Comparison of ENCODE assay signal across 7 mouse cellular contexts in the genomic region with DNA sequence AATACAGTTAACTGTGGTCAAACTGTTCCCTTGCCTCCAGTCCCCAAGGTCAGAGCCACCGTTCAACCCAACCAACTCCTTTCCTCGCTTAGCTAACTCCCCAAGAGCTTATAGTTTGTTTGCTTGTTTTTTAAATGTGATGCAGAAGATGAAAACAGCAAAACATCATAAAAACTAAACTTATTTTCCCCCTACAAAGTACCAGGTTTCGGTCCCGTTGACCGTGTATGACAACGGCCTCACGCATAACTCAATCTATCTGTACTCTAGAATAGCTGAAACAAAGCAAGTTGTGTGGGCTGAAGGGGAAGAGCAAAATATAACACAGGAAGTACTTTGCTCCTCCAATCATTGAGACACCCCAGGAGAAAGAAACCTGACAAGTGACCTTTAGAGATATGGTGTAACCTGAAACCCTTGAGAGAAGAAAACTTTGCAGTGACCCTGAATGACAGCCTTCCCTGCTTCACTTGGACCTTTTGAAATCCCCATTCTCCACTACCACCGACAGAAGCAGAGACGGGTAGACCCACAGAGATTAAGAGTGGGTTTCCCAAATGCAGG. TPM values are rescaled to one million over a fixed set of nuclear protein-coding genes. Genes with fewer than 3 reads are reported as not detected.
DNase-seq lines count a peak whose midpoint lies in the region; ATAC-seq and TF ChIP-seq lines count a peak whose summit lies in the region.

No protein-coding gene starts in this region.

- ATAC-seq in neural tube, embryonic 11.5 days (ENCODE audit: insufficient read depth, low FRiP score, low TSS enrichment), result no peak
- ATAC-seq in liver, embryonic 11.5 days (replicated peaks; ENCODE audit: low FRiP score), result no peak

- H3K4me1 ChIP-seq in neural tube, embryonic 11.5 days (ENCODE audit: control insufficient read depth, insufficient read depth, low read length), result peaks cover 11% of the 10 kb centered on the region
- H3K4me1 ChIP-seq in embryonic fibroblast, embryonic 13.5 days (ENCODE audit: control insufficient read depth, insufficient read depth, low read length), result peaks cover 6% of the 10 kb centered on the region
- peaks cover 17% of the 10 kb centered on the region for H3K4me1 ChIP-seq in liver, embryonic 11.5 days (replicated peaks; ENCODE audit: control insufficient read depth, insufficient read depth, low read length)
- H3K4me1 ChIP-seq in small intestine, adult 2 months (ENCODE audit: control insufficient read depth, insufficient read depth, insufficient read length, low read length), result peaks cover 15% of the 10 kb centered on the region; the same call in 1 of the 2 replicates

- H3K9ac ChIP-seq in neural tube, embryonic 11.5 days (ENCODE audit: low read length), result peak overlapping the region; percentile 92
- H3K9ac ChIP-seq in liver, embryonic 11.5 days (ENCODE audit: low read depth, low read length), result peak overlapping the region; percentile 83

- 0 out of 2 replicates have a peak overlapping the region, but pooled peaks have one; percentile 78 for H3K27ac ChIP-seq in neural tube, embryonic 11.5 days (ENCODE audit: low read depth, low read length)
- peak overlapping the region; percentile 62; the same call in 1 of the 2 replicates for H3K27ac ChIP-seq in embryonic fibroblast, embryonic 13.5 days (ENCODE audit: insufficient read depth, low read length)
- H3K27ac ChIP-seq in liver, embryonic 11.5 days (ENCODE audit: low read depth, low read length), result peak overlapping the region; percentile 87; the same call in 1 of the 2 replicates
- H3K27ac ChIP-seq in small intestine, adult 2 months (ENCODE audit: insufficient read depth, low read depth, low read length), result peak overlapping the region; percentile 65

- no peaks in the 10 kb centered on the region for H3K9me3 ChIP-seq in neural tube, embryonic 11.5 days (ENCODE audit: control insufficient read depth, low read length)
- no peaks in the 10 kb centered on the region for H3K9me3 ChIP-seq in liver, embryonic 11.5 days (ENCODE audit: control insufficient read depth, low read length)

- DNase-seq in neural tube, embryonic 11.5 days (ENCODE audit: low spot score), result no peak
- no peak for DNase-seq in neural tube, embryonic 10.5 days (ENCODE audit: extremely low spot score, low spot score)
- DNase-seq in liver, embryonic 11.5 days (ENCODE audit: low spot score), result no peak
- DNase-seq in adrenal gland, postnatal 14 days, result no peak
- no peak for DNase-seq in thymus, adult 18-20 months

- no peaks in the 10 kb centered on the region for H3K27me3 ChIP-seq in neural tube, embryonic 11.5 days (ENCODE audit: control insufficient read depth, insufficient read depth, low read length)
- no peaks in the 10 kb centered on the region for H3K27me3 ChIP-seq in liver, embryonic 11.5 days (replicated peaks; ENCODE audit: control insufficient read depth, insufficient read depth, low read length)
- no peaks in the 10 kb centered on the region for H3K27me3 ChIP-seq in small intestine, adult 2 months (ENCODE audit: control insufficient read depth, insufficient read depth, low read length)

- WGBS in neural tube, embryonic 11.5 days, result 30% methylated on average over 9 of the region's 9 CpGs
- WGBS in liver, embryonic 11.5 days, result 17% methylated on average over 9 of the region's 9 CpGs
- WGBS in small intestine, adult 2 months, result 27% methylated on average over 9 of the region's 9 CpGs

- H3K4me2 ChIP-seq in neural tube, embryonic 11.5 days (ENCODE audit: low read depth), result peak overlapping the region; percentile 81
- peak overlapping the region; percentile 94 for H3K4me2 ChIP-seq in liver, embryonic 11.5 days

- H3K36me3 ChIP-seq in neural tube, embryonic 11.5 days (ENCODE audit: control insufficient read depth, insufficient read depth, low read length), result no peaks in the 10 kb centered on the region
- H3K36me3 ChIP-seq in liver, embryonic 11.5 days (ENCODE audit: control insufficient read depth, insufficient read depth, low read length), result peaks cover 2% of the 10 kb centered on the region; the same call in 1 of the 2 replicates
- no peaks in the 10 kb centered on the region; the same call in 1 of the 2 replicates for H3K36me3 ChIP-seq in small intestine, adult 2 months (ENCODE audit: control insufficient read depth, insufficient read depth, low read length)

- no peak for TF ChIP-seq CTCF in embryonic fibroblast, embryonic 13.5 days (IDR thresholded peaks at IDR 0.05; ENCODE audit: borderline replicate concordance, insufficient read depth, low read length)
- TF ChIP-seq CTCF in small intestine, adult 2 months (IDR thresholded peaks at IDR 0.05; ENCODE audit: extremely low read depth, insufficient read length, insufficient replicate concordance, low read depth, low read length), result no peak

- TF ChIP-seq POLR2A in embryonic fibroblast, embryonic 13.5 days (IDR thresholded peaks at IDR 0.05; ENCODE audit: low read depth, low read length), result no peak
- TF ChIP-seq POLR2A in small intestine, adult 2 months (IDR thresholded peaks at IDR 0.05; ENCODE audit: low read depth, low read length), result no peak

- peak overlapping the region; percentile 92 for H3K4me3 ChIP-seq in neural tube, embryonic 11.5 days (ENCODE audit: low read depth, low read length)
- peak overlapping the region; percentile 83 for H3K4me3 ChIP-seq in embryonic fibroblast, embryonic 13.5 days (ENCODE audit: insufficient read depth, low read length)
- H3K4me3 ChIP-seq in liver, embryonic 11.5 days (ENCODE audit: low read depth, low read length), result peak overlapping the region; percentile 92
- peak overlapping the region; percentile 80 for H3K4me3 ChIP-seq in small intestine, adult 2 months (ENCODE audit: low read depth, low read length)

RNA-seq across cellular contexts. Expression of a gene that starts 1.4 kb away (rescaled TPM):
- polyA plus RNA-seq in neural tube, embryonic 11.5 days (2014; fragmentation: Nextera tagmentation; extraction: Ambion mirVana), result 36.5 and 39.7 TPM in 2 replicates
- polyA plus RNA-seq in embryonic fibroblast, embryonic 13.5 days (2011; ENCODE audit: insufficient read length, low read depth, missing spikeins), result 111 and 124 TPM in 2 replicates
- polyA plus RNA-seq in liver, embryonic 11.5 days (2014; fragmentation: Nextera tagmentation; extraction: Ambion mirVana), result 26.9 and 30.1 TPM in 2 replicates
- polyA plus RNA-seq in small intestine, adult 2 months (2012; rRNA removed), result 33.1 and 61.0 TPM in 2 replicates
- total RNA-seq in adrenal gland, postnatal 14 days (2021), result 159 and 180 TPM in 2 replicates

RNA-seq across cellular contexts. Expression of a gene that starts 41.9 kb away (rescaled TPM):
- polyA plus RNA-seq in neural tube, embryonic 11.5 days (2014; fragmentation: Nextera tagmentation; extraction: Ambion mirVana), result 10.4 and 11.3 TPM in 2 replicates
- 4.5 TPM in 2 replicates for polyA plus RNA-seq in embryonic fibroblast, embryonic 13.5 days (2011; ENCODE audit: insufficient read length, low read depth, missing spikeins)
- polyA plus RNA-seq in liver, embryonic 11.5 days (2014; fragmentation: Nextera tagmentation; extraction: Ambion mirVana), result 11.7 and 16.2 TPM in 2 replicates
- polyA plus RNA-seq in small intestine, adult 2 months (2012; rRNA removed), result 0.51 and 0.65 TPM in 2 replicates
- total RNA-seq in adrenal gland, postnatal 14 days (2021), result 5.3 and 7.1 TPM in 2 replicates

RNA-seq across cellular contexts. Expression of a gene that starts 56.8 kb away (rescaled TPM):
- polyA plus RNA-seq in neural tube, embryonic 11.5 days (2014; fragmentation: Nextera tagmentation; extraction: Ambion mirVana), result 55.0 and 58.5 TPM in 2 replicates
- polyA plus RNA-seq in embryonic fibroblast, embryonic 13.5 days (2011; ENCODE audit: insufficient read length, low read depth, missing spikeins), result 46.7 and 46.9 TPM in 2 replicates
- 61.4 and 62.5 TPM in 2 replicates for polyA plus RNA-seq in liver, embryonic 11.5 days (2014; fragmentation: Nextera tagmentation; extraction: Ambion mirVana)
- polyA plus RNA-seq in small intestine, adult 2 months (2012; rRNA removed), result 10.3 and 14.4 TPM in 2 replicates
- total RNA-seq in adrenal gland, postnatal 14 days (2021), result 42.2 and 43.4 TPM in 2 replicates
